Mouse (Mus musculus) stomach, embryonic 16.5 days (tissue): Measurements from ENCODE around the gene Lingo2. TPM values are rescaled to one million over a fixed set of nuclear protein-coding genes. Genes with fewer than 3 reads are reported as not detected.

Source experiments
- ATAC-seq: fragments of 200-750 bp; cut with Nextera tagmentation; 2 replicates; pipeline ENCODE4 v1.8.0; 2017; ENCODE audit warnings: moderate number of reproducible peaks, moderate TSS enrichment; ENCODE audit not compliant: insufficient read depth, low FRiP score
- H3K27ac ChIP-seq: fragments of 300-500 bp; sonication (generic); 2 replicates; pipeline ENCODE4 v1.5.1; 2014; ENCODE audit warnings: low read length
- H3K27me3 ChIP-seq: fragments of 300-500 bp; sonication (generic); 2 replicates; pipeline ENCODE4 v1.6.1; 2014; ENCODE audit warnings: low read length, control low read depth, mixed read lengths; ENCODE audit not compliant: control insufficient read depth, insufficient read depth
- H3K36me3 ChIP-seq: fragments of 300-500 bp; sonication (generic); 2 replicates; pipeline ENCODE4 v1.6.1; 2014; ENCODE audit warnings: low read length; ENCODE audit not compliant: control insufficient read depth, insufficient read depth
- H3K4me1 ChIP-seq: fragments of 300-500 bp; sonication (generic); 2 replicates; pipeline ENCODE4 v1.6.1; 2014; ENCODE audit warnings: low read length, control low read depth, mixed read lengths; ENCODE audit not compliant: control insufficient read depth, insufficient read depth
- H3K4me2 ChIP-seq: fragments of 300-500 bp; sonication (generic); 2 replicates; pipeline ENCODE4 v1.6.1; 2014; ENCODE audit warnings: low read depth, low read length, mixed read lengths
- H3K4me3 ChIP-seq: fragments of 300-500 bp; sonication (generic); replicated peaks from 2 replicates; pipeline ENCODE4 v1.5.1; 2014; ENCODE audit warnings: mild to moderate bottlenecking, low read length
- H3K9ac ChIP-seq: fragments of 300-500 bp; sonication (generic); 2 replicates; pipeline ENCODE4 v1.6.1; 2014; ENCODE audit warnings: low read length
- H3K9me3 ChIP-seq: fragments of 300-500 bp; sonication (generic); replicated peaks from 2 replicates; pipeline ENCODE4 v1.6.1; 2016; ENCODE audit warnings: low read length, control low read depth; ENCODE audit not compliant: control insufficient read depth
- WGBS: fragments of 180-500 bp; shearing (Covaris S2); extraction: QIAGEN DNeasy Blood & Tissue Kit; methylation state at CpG from one replicate; pipeline ENCODE4 v1.1.7; 2014; 5-methylcytosine and 5-hydroxymethylcytosine counted together
- polyA plus RNA-seq: library from polyadenylated mRNA; unstranded; fragments of >200 nt; fragmentation: Nextera tagmentation; extraction: Ambion mirVana; gene quantifications from 2 replicates; pipeline ENCODE4 v1.2.1, GENCODE M21; 2015

Lingo2 gene
- 0.72 and 0.89 TPM in 2 replicates for polyA plus RNA-seq

- Histone ChIP-seq H3K9ac (peak within 1 kb of the TSS; percentile 60), H3K27me3 (peaks cover 44% of the 10 kb centered on the region)
Measured at GRCm38 (mm10) chr4:36951150-36951954, at the start of gene Lingo2. Gene Lingo2, minus strand, starts transcription at chr4:36951747.

GRCm38 (mm10) chr4:36973358-36973757, 21.8 kb upstream of the Lingo2 start:
- Histone ChIP-seq H3K27ac (no peak overlapping the region), H3K36me3 (no peaks in the 10 kb centered on the region), H3K4me2 (no peak overlapping the region), H3K4me3 (no peak overlapping the region), H3K4me1 (no peaks in the 10 kb centered on the region), H3K9me3 (no peaks in the 10 kb centered on the region), H3K9ac (no peak overlapping the region), H3K27me3 (no peaks in the 10 kb centered on the region)
- WGBS = 85% methylated on average over 4 of the region's 4 CpGs
- ATAC-seq = no peak

More at GRCm38 (mm10) chr4:36951150-36951954, at the start of gene Lingo2:
- H3K36me3 ChIP-seq = no peaks in the 10 kb centered on the region
- ATAC-seq = peak; percentile 56
- peak within 1 kb of the TSS; percentile 57 for H3K4me3 ChIP-seq
- WGBS = under 1% methylated on average over 51 of the region's 61 CpGs
- no peak within 1 kb of the TSS for H3K27ac ChIP-seq
- H3K9me3 ChIP-seq = no peaks in the 10 kb centered on the region
- H3K4me2 ChIP-seq = peak within 1 kb of the TSS; percentile 96
- H3K4me1 ChIP-seq = peaks cover 8% of the 10 kb centered on the region; the same call in 1 of the 2 replicates

GRCm38 (mm10) chr4:36952431-36953429, 1.2 kb upstream of the Lingo2 start:
- Histone ChIP-seq H3K9me3 (no peaks in the 10 kb centered on the region), H3K27ac (no peak overlapping the region), H3K4me3 (peak overlapping the region; percentile 57), H3K4me1 (peaks cover 8% of the 10 kb centered on the region; the same call in 1 of the 2 replicates), H3K9ac (no peak overlapping the region), H3K27me3 (peaks cover 44% of the 10 kb centered on the region), H3K36me3 (no peaks in the 10 kb centered on the region), H3K4me2 (peak overlapping the region; percentile 96)
- WGBS = 10% methylated on average over 20 of the region's 20 CpGs
- ATAC-seq = no peak

- Histone ChIP-seq H3K9me3 (no peaks in the 10 kb centered on the region), H3K36me3 (no peaks in the 10 kb centered on the region), H3K4me3 (peak overlapping the region; percentile 57), H3K4me2 (peak overlapping the region; percentile 96), H3K4me1 (peaks cover 8% of the 10 kb centered on the region; the same call in 1 of the 2 replicates), H3K9ac (no peak overlapping the region), H3K27me3 (peaks cover 44% of the 10 kb centered on the region), H3K27ac (no peak overlapping the region)
- ATAC-seq = no peak
- under 1% methylated on average over 7 of the region's 7 CpGs for WGBS
Measured at GRCm38 (mm10) chr4:36951955-36952215, 338 bp upstream of the Lingo2 start.

- WGBS = under 1% methylated on average over 11 of the region's 11 CpGs
Measured at GRCm38 (mm10) chr4:36950790-36951149, 777 bp downstream of the Lingo2 start.

GRCm38 (mm10) chr4:36950021-36950751, 1.4 kb downstream of the Lingo2 start:
- Histone ChIP-seq H3K9ac (no peak overlapping the region; the same call in 1 of the 2 replicates), H3K27me3 (peaks cover 44% of the 10 kb centered on the region)

More at GRCm38 (mm10) chr4:36950790-36951149, 777 bp downstream of the Lingo2 start:
- no peak overlapping the region for H3K27ac ChIP-seq
- ATAC-seq = peak; percentile 34; the same call in 1 of the 2 replicates
- H3K9me3 ChIP-seq = no peaks in the 10 kb centered on the region
- peaks cover 8% of the 10 kb centered on the region; the same call in 1 of the 2 replicates for H3K4me1 ChIP-seq
- no peaks in the 10 kb centered on the region for H3K36me3 ChIP-seq
- H3K9ac ChIP-seq = no peak overlapping the region
- H3K4me3 ChIP-seq = peak overlapping the region; percentile 57
- H3K27me3 ChIP-seq = peaks cover 44% of the 10 kb centered on the region
- peak overlapping the region; percentile 96 for H3K4me2 ChIP-seq

GRCm38 (mm10) chr4:36890810-36891209, 60.7 kb downstream of the Lingo2 start:
- Histone ChIP-seq H3K9me3 (no peaks in the 10 kb centered on the region), H3K36me3 (no peaks in the 10 kb centered on the region), H3K9ac (no peak overlapping the region), H3K4me3 (no peak overlapping the region), H3K4me1 (no peaks in the 10 kb centered on the region), H3K27me3 (no peaks in the 10 kb centered on the region), H3K27ac (no peak overlapping the region), H3K4me2 (no peak overlapping the region)
- no peak for ATAC-seq
- WGBS = 59% methylated on average over 1 of the region's 1 CpGs

More at GRCm38 (mm10) chr4:36950021-36950751, 1.4 kb downstream of the Lingo2 start:
- no peak overlapping the region for H3K27ac ChIP-seq
- peak; percentile 80; the same call in 1 of the 2 replicates for ATAC-seq
- H3K4me2 ChIP-seq = peak overlapping the region; percentile 96
- H3K4me3 ChIP-seq = peak overlapping the region; percentile 57
- peaks cover 8% of the 10 kb centered on the region; the same call in 1 of the 2 replicates for H3K4me1 ChIP-seq
- no peaks in the 10 kb centered on the region for H3K9me3 ChIP-seq
- H3K36me3 ChIP-seq = no peaks in the 10 kb centered on the region
- WGBS = 1% methylated on average over 38 of the region's 43 CpGs

- Histone ChIP-seq H3K4me2 (no peak overlapping the region), H3K4me3 (no peak overlapping the region), H3K27ac (no peak overlapping the region), H3K4me1 (no peaks in the 10 kb centered on the region), H3K27me3 (no peaks in the 10 kb centered on the region), H3K9me3 (no peaks in the 10 kb centered on the region), H3K9ac (no peak overlapping the region), H3K36me3 (no peaks in the 10 kb centered on the region)
- ATAC-seq = no peak
- 73% methylated on average over 3 of the region's 3 CpGs for WGBS
Measured at GRCm38 (mm10) chr4:36890365-36890764, 61.2 kb downstream of the Lingo2 start.
